Mouse (Mus musculus): ENCODE measurements around the gene Gm11027. TPM values are rescaled to one million over a fixed set of nuclear protein-coding genes. Genes with fewer than 3 reads are reported as not detected.

Gene Gm11027
- polyA plus RNA-seq, 1 experiment: not detected

GRCm38 (mm10) chr12:116264756-116265155 lies 10.4 kb upstream of the Gm11027 start:
- H3K4me3 ChIP-seq (ENCODE audit: extremely low read depth, insufficient read depth, insufficient read length): no peak overlapping the region
- TF ChIP-seq CTCF (IDR thresholded peaks at IDR 0.05; ENCODE audit: extremely low read depth, insufficient read depth, insufficient read length, insufficient replicate concordance) (no peak), POLR2A (IDR thresholded peaks at IDR 0.05; ENCODE audit: low read depth, low read length) (no peak)
- no peak overlapping the region for H3K27ac ChIP-seq (ENCODE audit: insufficient read depth, low read length)
- no peaks in the 10 kb centered on the region for H3K27me3 ChIP-seq (ENCODE audit: control insufficient read depth, insufficient read depth, low read length)
- H3K4me1 ChIP-seq (ENCODE audit: control insufficient read depth, insufficient read depth, insufficient read length): no peaks in the 10 kb centered on the region
- DNase-seq (ENCODE audit: low read depth in 1 of 2, low spot score in 2 of 2): no peak
- no peaks in the 10 kb centered on the region for H3K36me3 ChIP-seq (ENCODE audit: control insufficient read depth, insufficient read depth, low read length)
- WGBS: 86% methylated on average over 2 of the region's 2 CpGs

GRCm38 (mm10) chr12:116265275-116265674 lies 9.9 kb upstream of the Gm11027 start:
- Histone ChIP-seq H3K27ac (ENCODE audit: insufficient read depth, low read length) (no peak overlapping the region), H3K4me3 (ENCODE audit: extremely low read depth, insufficient read depth, insufficient read length) (no peak overlapping the region), H3K27me3 (ENCODE audit: control insufficient read depth, insufficient read depth, low read length) (no peaks in the 10 kb centered on the region), H3K36me3 (ENCODE audit: control insufficient read depth, insufficient read depth, low read length) (no peaks in the 10 kb centered on the region), H3K4me1 (ENCODE audit: control insufficient read depth, insufficient read depth, insufficient read length) (no peaks in the 10 kb centered on the region)
- DNase-seq (ENCODE audit: low read depth in 1 of 2, low spot score in 2 of 2): no peak
- TF ChIP-seq CTCF (IDR thresholded peaks at IDR 0.05; ENCODE audit: extremely low read depth, insufficient read depth, insufficient read length, insufficient replicate concordance) (no peak), POLR2A (IDR thresholded peaks at IDR 0.05; ENCODE audit: low read depth, low read length) (no peak)
- 78% methylated on average over 2 of the region's 2 CpGs for WGBS

- Histone ChIP-seq H3K4me1 (ENCODE audit: control insufficient read depth, insufficient read depth, insufficient read length) (no peaks in the 10 kb centered on the region), H3K4me3 (ENCODE audit: extremely low read depth, insufficient read depth, insufficient read length) (no peak overlapping the region), H3K27me3 (ENCODE audit: control insufficient read depth, insufficient read depth, low read length) (no peaks in the 10 kb centered on the region), H3K36me3 (ENCODE audit: control insufficient read depth, insufficient read depth, low read length) (no peaks in the 10 kb centered on the region), H3K27ac (ENCODE audit: insufficient read depth, low read length) (no peak overlapping the region)
- TF ChIP-seq CTCF (IDR thresholded peaks at IDR 0.05; ENCODE audit: extremely low read depth, insufficient read depth, insufficient read length, insufficient replicate concordance): no peak
- no peak for TF ChIP-seq POLR2A (IDR thresholded peaks at IDR 0.05; ENCODE audit: low read depth, low read length)
- no peak for DNase-seq (ENCODE audit: low read depth in 1 of 2, low spot score in 2 of 2)
- WGBS: 47% methylated on average over 5 of the region's 5 CpGs
Measured at GRCm38 (mm10) chr12:116269450-116269849, 5.7 kb upstream of the Gm11027 start.

- Histone ChIP-seq H3K36me3 (ENCODE audit: control insufficient read depth, insufficient read depth, low read length) (no peaks in the 10 kb centered on the region), H3K27ac (ENCODE audit: insufficient read depth, low read length) (no peak overlapping the region), H3K27me3 (ENCODE audit: control insufficient read depth, insufficient read depth, low read length) (no peaks in the 10 kb centered on the region), H3K4me1 (ENCODE audit: control insufficient read depth, insufficient read depth, insufficient read length) (no peaks in the 10 kb centered on the region), H3K4me3 (ENCODE audit: extremely low read depth, insufficient read depth, insufficient read length) (no peak overlapping the region)
- no peak for DNase-seq (ENCODE audit: low read depth in 1 of 2, low spot score in 2 of 2)
- WGBS: 73% methylated on average over 1 of the region's 1 CpGs
- TF ChIP-seq CTCF (IDR thresholded peaks at IDR 0.05; ENCODE audit: extremely low read depth, insufficient read depth, insufficient read length, insufficient replicate concordance) (no peak), POLR2A (IDR thresholded peaks at IDR 0.05; ENCODE audit: low read depth, low read length) (no peak)
Measured at GRCm38 (mm10) chr12:116270538-116270937, 4.6 kb upstream of the Gm11027 start.

GRCm38 (mm10) chr12:116271071-116271470 lies 4.1 kb upstream of the Gm11027 start:
- H3K36me3 ChIP-seq (ENCODE audit: control insufficient read depth, insufficient read depth, low read length): no peaks in the 10 kb centered on the region
- H3K27ac ChIP-seq (ENCODE audit: insufficient read depth, low read length): no peak overlapping the region
- no peaks in the 10 kb centered on the region for H3K4me1 ChIP-seq (ENCODE audit: control insufficient read depth, insufficient read depth, insufficient read length)
- WGBS: 97% methylated on average over 2 of the region's 2 CpGs
- H3K27me3 ChIP-seq (ENCODE audit: control insufficient read depth, insufficient read depth, low read length): no peaks in the 10 kb centered on the region
- DNase-seq (ENCODE audit: low read depth in 1 of 2, low spot score in 2 of 2): no peak
- H3K4me3 ChIP-seq (ENCODE audit: extremely low read depth, insufficient read depth, insufficient read length): no peak overlapping the region
- TF ChIP-seq CTCF (IDR thresholded peaks at IDR 0.05; ENCODE audit: extremely low read depth, insufficient read depth, insufficient read length, insufficient replicate concordance): no peak
- no peak for TF ChIP-seq POLR2A (IDR thresholded peaks at IDR 0.05; ENCODE audit: low read depth, low read length)

GRCm38 (mm10) chr12:116273733-116274132 lies 1.5 kb upstream of the Gm11027 start:
- no peak for DNase-seq (ENCODE audit: low read depth in 1 of 2, low spot score in 2 of 2)
- 82% methylated on average over 1 of the region's 1 CpGs for WGBS
- Histone ChIP-seq H3K27ac (ENCODE audit: insufficient read depth, low read length) (no peak overlapping the region), H3K4me1 (ENCODE audit: control insufficient read depth, insufficient read depth, insufficient read length) (no peaks in the 10 kb centered on the region), H3K36me3 (ENCODE audit: control insufficient read depth, insufficient read depth, low read length) (no peaks in the 10 kb centered on the region), H3K27me3 (ENCODE audit: control insufficient read depth, insufficient read depth, low read length) (no peaks in the 10 kb centered on the region), H3K4me3 (ENCODE audit: extremely low read depth, insufficient read depth, insufficient read length) (no peak overlapping the region)
- TF ChIP-seq POLR2A (IDR thresholded peaks at IDR 0.05; ENCODE audit: low read depth, low read length): no peak
- no peak for TF ChIP-seq CTCF (IDR thresholded peaks at IDR 0.05; ENCODE audit: extremely low read depth, insufficient read depth, insufficient read length, insufficient replicate concordance)

- Histone ChIP-seq H3K4me1 (ENCODE audit: control insufficient read depth, insufficient read depth, insufficient read length) (0 out of 2 replicates have a peak, but pooled peaks cover 2% of the 10 kb centered on the region), H3K36me3 (ENCODE audit: control insufficient read depth, insufficient read depth, low read length) (no peaks in the 10 kb centered on the region), H3K4me3 (ENCODE audit: extremely low read depth, insufficient read depth, insufficient read length) (no peak overlapping the region), H3K27ac (ENCODE audit: insufficient read depth, low read length) (no peak overlapping the region), H3K27me3 (ENCODE audit: control insufficient read depth, insufficient read depth, low read length) (no peaks in the 10 kb centered on the region)
- WGBS: 83% methylated on average over 4 of the region's 4 CpGs
- no peak for DNase-seq (ENCODE audit: low read depth in 1 of 2, low spot score in 2 of 2)
- no peak for TF ChIP-seq POLR2A (IDR thresholded peaks at IDR 0.05; ENCODE audit: low read depth, low read length)
- no peak for TF ChIP-seq CTCF (IDR thresholded peaks at IDR 0.05; ENCODE audit: extremely low read depth, insufficient read depth, insufficient read length, insufficient replicate concordance)
Measured at GRCm38 (mm10) chr12:116275631-116276030, 445 bp downstream of the Gm11027 start.
